Mouse (Mus musculus): ENCODE results near the gene Atg13. TPM values are rescaled to one million over a fixed set of nuclear protein-coding genes. Genes with fewer than 3 reads are reported as not detected.

Atg13 gene
- polyA plus RNA-seq, 3 experiments from 2014 or later, result 23.5 to 30.7 (median 27.4) TPM

DNA sequence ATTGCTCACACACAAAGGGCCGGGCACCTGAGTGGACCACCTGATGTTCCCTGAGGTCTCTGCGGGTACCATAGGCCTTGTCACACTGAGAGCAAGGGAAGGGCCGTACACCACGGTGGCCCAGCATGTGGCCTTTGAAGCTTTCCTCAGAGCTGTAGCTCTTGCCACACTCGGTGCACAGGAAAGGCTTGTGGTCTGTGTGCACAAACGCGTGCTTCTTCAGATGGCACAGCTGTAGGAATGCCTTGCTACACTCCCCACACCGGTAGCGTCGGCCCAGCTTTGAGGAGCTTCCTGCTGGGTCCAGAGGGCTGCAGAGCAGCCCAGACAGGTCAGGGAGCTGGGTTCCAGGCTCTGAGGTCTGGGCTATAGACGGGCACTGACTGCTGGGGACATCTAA, 64.6 kb downstream of the Atg13 start:
- ATAC-seq, result no peak

DNA sequence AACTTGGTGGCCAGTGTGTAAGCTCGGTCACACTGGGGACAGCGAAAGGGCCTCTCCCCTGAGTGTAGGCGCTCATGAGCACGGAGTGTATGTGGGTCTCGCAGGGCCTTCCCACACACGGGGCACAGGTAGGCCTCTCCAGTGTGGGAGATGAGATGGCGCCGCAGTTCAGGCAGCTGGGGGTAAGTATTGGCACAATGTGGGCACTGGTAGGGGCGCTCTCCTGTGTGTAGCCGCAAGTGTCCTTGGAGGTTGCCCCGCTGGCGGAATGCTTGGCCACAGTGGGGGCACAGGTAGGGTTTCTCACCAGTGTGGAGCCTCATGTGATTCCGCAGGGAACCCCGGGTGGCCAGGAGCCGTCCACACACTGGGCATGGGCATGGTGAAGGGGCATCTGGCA, 65.0 kb downstream of the Atg13 start:
- ATAC-seq, result no peak

DNA sequence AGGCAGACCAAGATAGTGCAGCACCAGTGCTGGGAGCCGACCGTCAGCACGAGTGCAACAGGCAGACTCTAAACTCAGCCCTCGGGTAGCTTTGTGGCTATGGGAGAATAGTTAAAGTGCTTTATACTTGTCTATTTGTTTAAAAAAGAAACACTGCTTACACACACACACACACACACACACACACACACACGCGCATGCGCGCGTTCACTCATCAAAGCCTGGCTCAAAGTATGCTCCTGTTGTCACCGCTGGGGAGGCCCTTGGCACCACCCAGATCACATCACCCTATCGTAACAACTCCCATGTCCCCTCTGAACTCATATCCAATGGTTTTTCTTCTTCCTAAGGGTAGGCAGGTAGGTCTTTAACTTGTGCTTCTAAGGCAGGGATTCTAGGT, 66.4 kb downstream of the Atg13 start:
- ATAC-seq, result no peak

DNA sequence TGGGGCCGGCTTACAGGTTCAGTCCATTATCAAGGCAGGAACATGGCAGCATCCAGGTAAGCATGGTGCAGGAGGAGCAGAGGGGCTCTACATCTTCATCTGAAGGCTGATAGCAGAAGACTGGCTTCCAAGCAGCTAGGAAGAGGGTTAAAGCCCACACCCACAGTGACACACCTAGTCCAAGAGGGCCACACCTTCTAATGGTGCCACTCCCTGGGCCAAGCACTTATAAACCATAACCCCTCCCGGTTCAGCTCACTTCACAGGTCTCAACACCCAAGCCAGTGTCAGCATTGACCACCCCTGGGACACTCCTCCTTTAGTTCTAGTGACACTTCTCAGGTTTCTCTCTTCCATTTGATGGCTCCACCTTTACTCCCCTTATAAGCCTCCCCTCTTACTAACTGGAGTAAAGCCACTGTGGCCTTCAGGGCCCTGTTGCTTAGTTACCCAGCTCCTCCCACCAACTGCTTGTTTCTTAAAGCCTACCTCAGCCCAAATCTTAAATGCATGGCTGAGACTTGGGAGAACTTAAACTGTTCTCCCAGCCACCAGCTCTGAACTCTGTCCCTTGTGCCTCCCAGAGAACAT, 67.5 kb downstream of the Atg13 start:
- no peak for ATAC-seq

DNA sequence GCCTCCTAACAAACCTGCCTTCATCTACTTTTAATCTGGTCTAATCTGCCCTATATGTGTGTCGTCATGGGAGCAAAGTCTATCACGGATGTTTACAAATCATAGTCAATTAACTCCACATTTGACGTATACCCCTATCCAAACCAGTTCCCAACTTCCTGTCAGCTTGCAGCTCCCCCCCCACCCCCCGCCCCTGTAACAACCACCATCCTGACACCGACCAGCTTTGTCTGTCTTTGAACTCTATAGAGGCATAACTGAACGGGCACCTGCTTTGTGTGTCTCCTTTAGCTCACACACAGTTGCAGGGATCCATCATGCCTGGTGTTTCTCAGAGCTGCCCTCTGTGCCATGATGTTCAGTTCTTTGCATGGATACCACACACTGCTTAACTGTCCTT, 71.4 kb downstream of the Atg13 start:
- ATAC-seq, result no peak

DNA sequence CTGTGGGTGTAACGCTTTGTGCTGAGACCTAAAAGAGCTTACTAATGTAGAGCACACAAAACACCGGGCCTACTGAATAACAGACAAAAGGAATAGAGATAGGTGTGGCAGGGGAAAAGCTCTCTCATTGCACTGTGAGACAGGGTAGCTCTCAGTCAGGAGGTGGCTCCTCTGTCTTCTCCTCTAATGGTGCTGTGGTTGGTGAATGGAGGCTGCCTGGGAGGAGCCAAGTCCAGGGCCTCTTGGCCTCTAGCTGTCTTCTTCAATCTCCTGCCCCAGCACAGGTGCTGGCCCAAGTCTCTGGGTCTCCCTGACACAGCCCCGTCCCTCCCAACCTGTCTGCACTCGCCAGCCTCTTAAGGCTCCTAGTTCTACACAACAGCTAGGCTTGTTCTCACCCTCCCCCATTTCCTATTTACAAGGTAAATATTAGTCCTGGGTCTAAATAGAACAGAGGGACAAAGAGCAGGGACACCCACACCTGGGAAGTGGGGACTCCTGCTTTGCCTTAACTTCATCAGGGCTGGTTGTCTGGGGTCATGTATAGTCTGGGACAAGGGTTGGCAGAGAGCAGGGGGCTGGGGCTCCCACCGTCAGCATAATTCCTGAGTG, 73.5 kb downstream of the Atg13 start:
- ATAC-seq, result no peak

DNA sequence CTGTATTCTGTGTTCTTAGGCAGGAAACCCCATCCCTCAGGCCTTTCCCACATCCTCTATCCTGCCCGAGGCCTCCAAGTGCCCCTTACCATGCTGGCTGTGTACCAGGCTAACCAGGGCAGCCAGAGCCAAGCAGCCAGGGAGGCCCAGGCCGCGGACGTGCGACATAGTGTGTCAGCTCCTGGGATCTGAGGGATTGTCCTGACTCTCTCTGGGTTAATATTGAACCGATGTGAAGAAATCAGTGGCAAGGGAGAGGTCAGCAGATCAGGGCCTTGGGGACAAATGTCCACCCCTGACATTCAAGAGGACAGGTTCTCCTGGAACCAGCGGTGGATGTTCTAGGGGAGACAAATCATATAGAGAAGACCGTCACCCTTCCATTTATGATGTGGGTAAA, 74.1 kb downstream of the Atg13 start, which contains the start of gene F2:
Gene F2, minus strand, starts transcription at position 186 of the 400 bp plus-strand sequence.
- ATAC-seq, result no peak

DNA sequence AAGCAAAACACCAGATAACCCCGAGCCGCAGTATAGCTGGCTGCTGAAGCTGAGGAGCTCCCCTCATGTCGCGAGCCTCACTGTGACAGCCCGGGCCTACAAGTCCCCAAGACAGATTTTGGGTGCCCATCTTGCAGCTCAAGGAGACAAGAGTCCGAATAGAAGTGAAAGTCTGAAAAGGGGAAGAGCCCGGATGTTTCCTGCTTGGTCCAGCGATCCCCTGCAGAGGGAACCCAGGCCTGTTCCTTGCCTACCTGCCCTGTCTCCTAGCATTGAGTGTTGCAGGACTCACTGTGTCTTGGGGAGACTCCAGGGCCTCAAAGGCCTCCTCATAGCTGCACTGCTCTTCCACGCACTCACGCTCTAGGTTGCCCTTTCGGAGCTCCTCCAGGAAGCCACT, 74.9 kb downstream of the Atg13 start:
- ATAC-seq, result no peak

DNA sequence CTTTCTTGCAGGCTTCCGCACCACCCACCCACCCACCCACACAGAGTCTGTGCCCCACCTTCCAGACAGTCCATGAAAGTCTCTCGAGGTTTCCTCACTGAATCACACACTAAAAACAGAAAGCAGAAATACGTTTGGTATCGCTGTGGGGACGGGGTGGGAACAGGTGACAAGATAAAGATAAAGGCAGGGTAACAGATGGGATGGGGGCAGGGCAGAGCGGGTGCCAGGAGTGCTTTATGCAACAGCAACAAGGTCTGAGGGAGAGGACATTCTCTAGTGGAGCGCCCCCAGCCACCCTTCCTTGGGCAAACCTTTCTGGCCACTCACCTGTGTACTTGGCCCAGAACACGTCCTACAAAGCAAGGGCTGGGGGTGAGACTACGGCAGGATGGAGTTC, 75.5 kb downstream of the Atg13 start:
- ATAC-seq, result no peak

DNA sequence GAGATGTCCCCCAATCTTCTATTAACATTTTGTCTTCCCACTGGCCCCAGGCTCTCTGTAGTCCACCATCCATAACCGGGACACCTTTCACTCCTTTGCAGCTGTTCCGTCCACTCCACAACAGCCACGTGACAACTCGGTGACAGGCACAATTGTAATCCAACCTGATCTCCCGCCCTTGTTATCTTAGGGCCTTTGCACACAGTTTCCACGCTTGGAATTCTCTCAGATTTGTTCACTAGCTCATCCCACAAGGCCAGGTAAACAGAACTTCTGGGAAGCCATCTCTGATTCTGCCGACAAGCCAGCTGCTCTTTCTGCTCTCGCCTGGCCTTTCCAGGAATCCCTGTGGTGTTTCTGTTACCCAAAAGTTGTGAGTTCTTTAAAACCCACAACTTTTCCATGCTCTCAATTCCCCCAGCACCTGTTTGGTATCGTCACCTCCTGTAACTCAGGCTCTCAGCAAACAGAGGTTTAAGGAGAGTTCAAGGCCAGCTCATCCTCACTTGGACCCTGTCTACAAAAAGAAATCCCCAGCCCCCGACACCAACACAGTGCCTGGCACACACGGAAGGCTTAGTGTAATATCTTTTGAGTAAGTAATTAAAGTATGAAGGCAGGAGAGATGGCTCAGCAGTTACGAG, 76.9 kb downstream of the Atg13 start:
- ATAC-seq, result no peak

DNA sequence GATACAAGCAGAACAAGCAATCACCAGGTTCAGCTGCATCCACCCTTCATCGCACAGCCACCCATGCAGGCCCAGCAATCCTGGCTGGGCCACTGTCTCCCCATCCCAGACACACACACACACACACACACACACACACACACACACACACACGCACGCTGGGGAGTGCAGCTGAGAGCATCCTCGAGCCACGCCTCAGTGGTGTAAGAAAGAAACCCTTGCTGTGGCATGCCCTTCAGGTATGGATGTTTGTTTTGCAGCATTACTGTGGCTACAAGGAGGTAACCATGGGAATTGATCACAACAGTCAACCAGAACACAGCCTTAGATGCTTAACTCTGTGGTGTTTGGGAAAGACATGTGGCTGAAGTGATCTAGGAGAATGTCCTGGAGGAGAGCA, 78.1 kb downstream of the Atg13 start:
- no peak for ATAC-seq

DNA sequence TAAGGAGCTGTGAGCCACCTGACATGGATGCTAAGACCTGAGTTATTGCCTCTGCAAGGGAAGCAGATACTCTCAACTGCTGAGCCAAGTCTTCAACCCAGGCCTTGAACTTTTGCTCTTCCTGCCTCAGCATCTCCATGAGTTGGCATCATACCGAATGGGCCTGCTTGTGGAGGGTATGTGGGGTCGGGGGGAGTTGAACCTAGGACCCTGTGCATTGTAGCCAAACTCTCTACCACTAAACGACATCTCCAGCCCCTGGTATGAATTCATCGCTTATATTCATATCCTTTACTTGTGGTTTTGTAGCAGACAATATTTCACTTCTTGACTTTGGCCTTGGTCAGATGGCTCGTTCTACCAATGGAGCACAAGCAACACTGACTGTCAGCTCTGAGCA, 78.5 kb downstream of the Atg13 start:
- ATAC-seq, result no peak

DNA sequence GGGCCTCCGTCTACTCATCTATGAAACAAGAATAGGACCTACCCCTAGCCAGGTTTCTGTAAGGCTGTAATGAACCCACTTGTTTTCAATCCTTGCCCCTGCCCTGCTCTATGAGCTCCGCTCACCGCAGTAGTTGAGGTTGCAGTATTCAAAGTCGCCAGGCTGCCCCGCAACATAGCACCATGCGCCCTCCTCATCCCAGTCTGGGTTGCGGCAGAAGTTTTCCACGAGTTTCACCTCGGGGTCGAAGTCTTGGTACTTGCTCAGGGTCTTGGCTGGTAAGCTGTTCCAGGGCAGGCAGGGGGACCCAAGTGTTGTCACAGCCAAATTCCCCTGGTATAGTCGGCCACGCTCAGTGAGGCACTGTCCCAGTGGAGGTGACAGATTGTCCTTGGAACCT, 80.0 kb downstream of the Atg13 start:
- ATAC-seq, result no peak

DNA sequence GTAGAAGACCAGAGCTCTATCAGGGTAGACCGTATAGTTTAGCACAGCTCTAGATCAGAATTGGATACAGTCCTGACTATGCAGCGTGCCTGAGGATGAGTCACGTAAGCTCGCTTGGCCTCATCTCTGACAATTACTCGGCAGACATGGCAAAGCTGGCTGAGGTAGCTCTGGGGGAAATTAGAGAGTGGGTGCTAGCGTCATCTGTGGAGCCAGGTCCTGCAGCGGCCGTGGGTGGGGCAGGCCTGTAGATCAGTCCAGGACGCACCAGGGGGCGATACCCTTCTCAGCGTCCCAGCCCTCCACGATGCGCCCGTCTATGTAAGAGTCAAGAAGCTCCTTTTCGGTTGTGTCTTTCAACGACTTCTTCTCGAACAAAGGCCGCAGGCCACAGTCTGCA, 80.7 kb downstream of the Atg13 start:
- ATAC-seq, result no peak

DNA sequence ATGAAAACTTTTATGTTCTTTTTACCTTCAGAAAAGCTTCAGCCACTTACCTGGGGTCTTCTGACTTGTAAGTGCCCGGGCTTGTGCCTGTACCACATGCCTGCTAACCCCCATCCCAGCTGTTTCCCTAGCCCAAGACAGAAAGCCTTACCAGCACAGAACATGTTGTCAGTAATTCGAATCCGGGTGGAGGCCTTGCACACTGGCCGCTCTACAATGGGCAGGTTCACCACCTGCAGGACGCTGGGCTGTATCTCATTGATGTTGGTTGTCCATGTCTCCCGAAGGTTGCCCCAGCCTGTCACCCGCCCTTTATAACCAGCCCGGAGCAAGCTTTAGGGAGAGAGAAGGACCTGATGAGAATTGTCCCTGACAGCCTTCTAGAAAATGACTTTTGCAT, 82.2 kb downstream of the Atg13 start:
- ATAC-seq, result no peak

DNA sequence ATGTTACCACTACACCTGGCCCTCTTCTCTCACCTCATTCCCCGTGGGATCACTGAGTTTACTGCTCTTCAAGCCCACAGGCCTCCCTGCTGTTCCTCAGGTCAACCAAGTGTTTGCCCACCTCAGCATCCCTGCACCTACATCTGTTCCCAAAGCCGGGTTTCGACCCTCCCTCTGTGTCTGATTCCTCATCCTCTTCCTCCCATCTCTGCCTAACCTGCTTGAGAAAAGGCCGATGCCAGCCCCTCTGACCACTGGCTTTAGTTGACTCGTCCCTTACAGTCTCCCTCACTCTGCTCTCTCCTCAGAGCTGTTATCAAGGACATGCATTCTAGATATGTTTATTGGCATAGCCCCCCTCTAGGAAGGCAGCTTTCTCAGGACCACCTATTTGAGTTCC, 82.9 kb downstream of the Atg13 start:
- no peak for ATAC-seq

Other genes with a start within 250 kb of the Atg13 start
- 10 to 100 TPM; 47.0 to 82.9 (median 47.1) TPM for gene Ckap5, start 183.8 kb downstream of the Atg13 start, polyA plus RNA-seq (2017; shearing (Covaris generic))
- under 1 TPM in 1 of 3 experiments, not detected in 2; 0.24 TPM for gene F2, start 74.2 kb downstream of the Atg13 start, polyA plus RNA-seq (2017; shearing (Covaris generic))
- gene Zfp408, start 60.8 kb downstream of the Atg13 start, polyA plus RNA-seq (2017; shearing (Covaris generic)), result 10 to 100 TPM in 2 of 3 experiments, 1 to 10 TPM in 1; 5.6 to 16.3 (median 12.4) TPM
- gene Arhgap1, start 60.7 kb downstream of the Atg13 start, polyA plus RNA-seq (2017; shearing (Covaris generic)), result 100 to 1,000 TPM; 133 to 161 (median 149) TPM
- 10 to 100 TPM; 10.1 to 17.8 (median 12.1) TPM for gene Harbi1, start 276 bp upstream of the Atg13 start, polyA plus RNA-seq (2017; shearing (Covaris generic))
- 10 to 100 TPM; 25.0 to 38.9 (median 32.2) TPM for gene Ambra1, start 19.6 kb upstream of the Atg13 start, polyA plus RNA-seq (2017; shearing (Covaris generic))
- 1 to 10 TPM in 1 of 3 experiments, under 1 TPM in 1, not detected in 1; 0.23 to 1.9 TPM for gene Chrm4, start 216.7 kb upstream of the Atg13 start, polyA plus RNA-seq (2017; shearing (Covaris generic))
- 1 to 10 TPM; 1.5 to 2.2 (median 1.5) TPM for gene Mdk, start 221.7 kb upstream of the Atg13 start, polyA plus RNA-seq (2017; shearing (Covaris generic))
- gene Gm9821, start 235.1 kb upstream of the Atg13 start, polyA plus RNA-seq (2017; shearing (Covaris generic)), result 1 to 10 TPM in 1 of 3 experiments, under 1 TPM in 2; 0.78 to 1.8 (median 0.83) TPM